Mouse (Mus musculus) midbrain, embryonic 11.5 days (tissue): ENCODE measurements around the gene Ipo11. TPM values are rescaled to one million over a fixed set of nuclear protein-coding genes. Genes with fewer than 3 reads are reported as not detected.

ENCODE experiments used
- ATAC-seq: fragments of 200-750 bp; cut with Nextera tagmentation; 2 replicates; pipeline ENCODE4 v1.8.0; 2017; ENCODE audit warnings: moderate TSS enrichment, moderate library complexity; ENCODE audit not compliant: low FRiP score
- DNase-seq: peaks from one replicate; pipeline ENCODE4 v3.0.0; 2015; ENCODE audit warnings: low spot score; ENCODE audit errors: missing footprints
- H3K27ac ChIP-seq: fragments of 300-500 bp; sonication (generic); 2 replicates; pipeline ENCODE4 v1.5.1; 2014; ENCODE audit warnings: low read depth, low read length
- H3K27me3 ChIP-seq: fragments of 300-500 bp; sonication (generic); 2 replicates; pipeline ENCODE4 v1.6.1; 2014; ENCODE audit warnings: mild to moderate bottlenecking, low read length, moderate library complexity, mixed read lengths; ENCODE audit not compliant: control insufficient read depth, insufficient read depth
- H3K36me3 ChIP-seq: fragments of 300-500 bp; sonication (generic); 2 replicates; pipeline ENCODE4 v1.6.1; 2014; ENCODE audit warnings: mild to moderate bottlenecking, low read length, moderate library complexity, mixed read lengths; ENCODE audit not compliant: control insufficient read depth, insufficient read depth
- H3K4me1 ChIP-seq: fragments of 300-500 bp; sonication (generic); 2 replicates; pipeline ENCODE4 v1.6.1; 2014; ENCODE audit warnings: low read length; ENCODE audit not compliant: control insufficient read depth, insufficient read depth
- H3K4me2 ChIP-seq: fragments of 300-500 bp; sonication (generic); 2 replicates; pipeline ENCODE4 v1.6.1; 2014; ENCODE audit warnings: mild to moderate bottlenecking, moderate library complexity
- H3K4me3 ChIP-seq: fragments of 300-500 bp; sonication (generic); 2 replicates; pipeline ENCODE4 v1.5.1; 2014; ENCODE audit warnings: low read depth, low read length
- H3K9ac ChIP-seq: fragments of 300-500 bp; sonication (generic); 2 replicates; pipeline ENCODE4 v1.6.1; 2014; ENCODE audit warnings: low read length
- H3K9me3 ChIP-seq: fragments of 300-500 bp; sonication (generic); 2 replicates; pipeline ENCODE4 v1.6.1; 2016; ENCODE audit warnings: low read length; ENCODE audit not compliant: control insufficient read depth
- WGBS: fragments of 180-500 bp; shearing (Covaris S2); extraction: QIAGEN DNeasy Blood & Tissue Kit; methylation state at CpG from one replicate; pipeline ENCODE4 v1.1.7; 2014; 5-methylcytosine and 5-hydroxymethylcytosine counted together
- polyA plus RNA-seq: library from polyadenylated mRNA; unstranded; fragments of >200 nt; fragmentation: Nextera tagmentation; extraction: Ambion mirVana; gene quantifications from 2 replicates; pipeline ENCODE4 v1.2.1, GENCODE M21; 2014

Gene Ipo11
- polyA plus RNA-seq, 1 experiment from 2014 or later = 86.4 TPM

- Histone ChIP-seq H3K27ac (no peak overlapping the region), H3K4me3 (no peak overlapping the region), H3K4me2 (no peak overlapping the region), H3K9ac (no peak overlapping the region), H3K27me3 (no peaks in the 10 kb centered on the region), H3K4me1 (no peaks in the 10 kb centered on the region), H3K36me3 (no peaks in the 10 kb centered on the region; the same call in 1 of the 2 replicates), H3K9me3 (no peaks in the 10 kb centered on the region)
- ATAC-seq = no peak
- WGBS = 91% methylated on average over 4 of the region's 4 CpGs
- DNase-seq = no peak
These were observed 123.2 kb downstream of the Ipo11 start for GRCm38 (mm10) chr13:106813519-106813918.

GRCm38 (mm10) chr13:106813087-106813486, 123.7 kb downstream of the Ipo11 start:
- Histone ChIP-seq H3K4me3 (no peak overlapping the region), H3K4me1 (no peaks in the 10 kb centered on the region), H3K9me3 (no peaks in the 10 kb centered on the region), H3K36me3 (no peaks in the 10 kb centered on the region; the same call in 1 of the 2 replicates), H3K27me3 (no peaks in the 10 kb centered on the region), H3K4me2 (no peak overlapping the region), H3K27ac (no peak overlapping the region), H3K9ac (no peak overlapping the region)
- no peak for ATAC-seq
- DNase-seq = peak; percentile 39
- WGBS = 92% methylated on average over 9 of the region's 9 CpGs

GRCm38 (mm10) chr13:106810156-106810555, 126.6 kb downstream of the Ipo11 start:
- Histone ChIP-seq H3K27me3 (no peaks in the 10 kb centered on the region), H3K36me3 (no peaks in the 10 kb centered on the region; the same call in 1 of the 2 replicates), H3K4me2 (no peak overlapping the region), H3K4me3 (no peak overlapping the region), H3K9ac (no peak overlapping the region), H3K27ac (no peak overlapping the region), H3K4me1 (no peaks in the 10 kb centered on the region), H3K9me3 (no peaks in the 10 kb centered on the region)
- ATAC-seq = no peak
- WGBS = 97% methylated on average over 7 of the region's 7 CpGs
- DNase-seq = peak; percentile 64

- Histone ChIP-seq H3K9ac (no peak overlapping the region), H3K36me3 (no peaks in the 10 kb centered on the region; the same call in 1 of the 2 replicates), H3K27ac (no peak overlapping the region), H3K9me3 (no peaks in the 10 kb centered on the region), H3K4me2 (no peak overlapping the region), H3K27me3 (no peaks in the 10 kb centered on the region), H3K4me3 (no peak overlapping the region), H3K4me1 (no peaks in the 10 kb centered on the region)
- DNase-seq = peak; percentile 71
- ATAC-seq = no peak
- 90% methylated on average over 6 of the region's 6 CpGs for WGBS
These were observed 127.9 kb downstream of the Ipo11 start for GRCm38 (mm10) chr13:106808821-106809220.

GRCm38 (mm10) chr13:106808315-106808714, 128.4 kb downstream of the Ipo11 start:
- H3K27me3 ChIP-seq = no peaks in the 10 kb centered on the region
- no peaks in the 10 kb centered on the region; the same call in 1 of the 2 replicates for H3K36me3 ChIP-seq
- H3K4me3 ChIP-seq = no peak overlapping the region
- DNase-seq = peak; percentile 74
- no peaks in the 10 kb centered on the region for H3K9me3 ChIP-seq
- 96% methylated on average over 2 of the region's 2 CpGs for WGBS
- no peak for ATAC-seq
- H3K4me1 ChIP-seq = no peaks in the 10 kb centered on the region
- H3K9ac ChIP-seq = no peak overlapping the region
- no peak overlapping the region for H3K27ac ChIP-seq
- H3K4me2 ChIP-seq = no peak overlapping the region

GRCm38 (mm10) chr13:106807303-106807702, 129.5 kb downstream of the Ipo11 start:
- H3K36me3 ChIP-seq = no peaks in the 10 kb centered on the region; the same call in 1 of the 2 replicates
- no peak overlapping the region for H3K4me2 ChIP-seq
- H3K4me1 ChIP-seq = no peaks in the 10 kb centered on the region
- 89% methylated on average over 5 of the region's 5 CpGs for WGBS
- DNase-seq (peak; percentile 60), ATAC-seq (no peak)
- no peaks in the 10 kb centered on the region for H3K27me3 ChIP-seq
- no peak overlapping the region for H3K27ac ChIP-seq
- no peak overlapping the region for H3K4me3 ChIP-seq
- no peak overlapping the region for H3K9ac ChIP-seq
- no peaks in the 10 kb centered on the region for H3K9me3 ChIP-seq

GRCm38 (mm10) chr13:106805146-106805545, 131.6 kb downstream of the Ipo11 start:
- no peak overlapping the region for H3K27ac ChIP-seq
- H3K9me3 ChIP-seq = no peaks in the 10 kb centered on the region
- 94% methylated on average over 5 of the region's 5 CpGs for WGBS
- no peaks in the 10 kb centered on the region for H3K4me1 ChIP-seq
- DNase-seq (no peak), ATAC-seq (no peak)
- no peak overlapping the region for H3K4me3 ChIP-seq
- no peaks in the 10 kb centered on the region; the same call in none of the 2 replicates for H3K36me3 ChIP-seq
- no peaks in the 10 kb centered on the region for H3K27me3 ChIP-seq
- H3K9ac ChIP-seq = no peak overlapping the region
- H3K4me2 ChIP-seq = no peak overlapping the region

- no peak overlapping the region for H3K4me3 ChIP-seq
- ATAC-seq (no peak), DNase-seq (no peak)
- no peak overlapping the region for H3K9ac ChIP-seq
- no peaks in the 10 kb centered on the region for H3K9me3 ChIP-seq
- no peak overlapping the region for H3K27ac ChIP-seq
- H3K4me2 ChIP-seq = no peak overlapping the region
- H3K36me3 ChIP-seq = peaks cover 10% of the 10 kb centered on the region; the same call in 1 of the 2 replicates
- no peaks in the 10 kb centered on the region for H3K4me1 ChIP-seq
- no peaks in the 10 kb centered on the region for H3K27me3 ChIP-seq
- WGBS = 75% methylated on average over 3 of the region's 3 CpGs
These were observed 138.7 kb downstream of the Ipo11 start for GRCm38 (mm10) chr13:106798026-106798425.

GRCm38 (mm10) chr13:106788817-106789216, 147.9 kb downstream of the Ipo11 start:
- Histone ChIP-seq H3K27ac (no peak overlapping the region), H3K9ac (no peak overlapping the region), H3K9me3 (no peaks in the 10 kb centered on the region)

More at GRCm38 (mm10) chr13:106788817-106789216, 147.9 kb downstream of the Ipo11 start:
- Histone ChIP-seq H3K4me3 (no peak overlapping the region), H3K36me3 (0 out of 2 replicates have a peak, but pooled peaks cover 2% of the 10 kb centered on the region), H3K4me2 (no peak overlapping the region), H3K4me1 (no peaks in the 10 kb centered on the region), H3K27me3 (no peaks in the 10 kb centered on the region)
- WGBS = 81% methylated on average over 7 of the region's 7 CpGs
- ATAC-seq (no peak; the same call in 1 of the 2 replicates), DNase-seq (no peak)
